Mouse (Mus musculus) brain, embryonic 14.5 days (tissue): ENCODE results near the gene Cldn22. TPM values are rescaled to one million over a fixed set of nuclear protein-coding genes. Genes with fewer than 3 reads are reported as not detected.

Experiments
- DNase-seq: peaks from one replicate; pipeline ENCODE4 v3.0.0-alpha.2; 2011; ENCODE audit warnings: low read depth
- CTCF ChIP-seq: fragments of 200-500 bp; IDR thresholded peaks from 2 replicates; pipeline ENCODE4 v1.5.1; 2012; ENCODE audit warnings: inconsistent platforms, mild to moderate bottlenecking, moderate library complexity, borderline replicate concordance; ENCODE audit not compliant: insufficient read depth, insufficient read length; ENCODE audit errors: extremely low read depth
- POLR2A ChIP-seq: fragments of 200-500 bp; IDR thresholded peaks from 2 replicates; pipeline ENCODE4 v1.6.1; 2012; ENCODE audit warnings: mild to moderate bottlenecking, inconsistent platforms, borderline replicate concordance; ENCODE audit not compliant: poor library complexity, insufficient read depth, insufficient read length, severe bottlenecking; ENCODE audit errors: extremely low read depth
- polyA plus RNA-seq: library from polyadenylated mRNA; depleted of rRNA; stranded (reverse); fragments of >200 nt; gene quantifications from 2 replicates; pipeline ENCODE4 v1.2.3, GENCODE M21; 2012; rRNA removed

Cldn22 gene
- polyA plus RNA-seq, 1 experiment: not detected

GRCm38 (mm10) chr8:47843651-47844050 is 19.4 kb downstream of the Cldn22 start:
- TF ChIP-seq POLR2A: no peak
- no peak for TF ChIP-seq CTCF
- DNase-seq: no peak

GRCm38 (mm10) chr8:47845956-47846355 is 21.7 kb downstream of the Cldn22 start:
- no peak for DNase-seq
- no peak for TF ChIP-seq CTCF
- TF ChIP-seq POLR2A: no peak

GRCm38 (mm10) chr8:47847161-47847560 is 22.9 kb downstream of the Cldn22 start:
- DNase-seq: no peak
- no peak for TF ChIP-seq CTCF

GRCm38 (mm10) chr8:47847931-47848330 is 23.6 kb downstream of the Cldn22 start:
- TF ChIP-seq CTCF (no peak), POLR2A (no peak)
- DNase-seq: no peak

- DNase-seq: no peak
- TF ChIP-seq POLR2A: no peak
- TF ChIP-seq CTCF: peak; percentile 44; the same call in 1 of the 2 replicates
Measured at GRCm38 (mm10) chr8:47849842-47850241, 25.6 kb downstream of the Cldn22 start.

- peak; percentile 30 for DNase-seq
- TF ChIP-seq CTCF (no peak), POLR2A (no peak)
Measured at GRCm38 (mm10) chr8:47851824-47852502, 27.7 kb downstream of the Cldn22 start.

GRCm38 (mm10) chr8:47852737-47853136 is 28.5 kb downstream of the Cldn22 start:
- no peak for TF ChIP-seq CTCF
- TF ChIP-seq POLR2A: no peak

GRCm38 (mm10) chr8:47853356-47853755 is 29.1 kb downstream of the Cldn22 start:
- no peak for DNase-seq
- TF ChIP-seq POLR2A: no peak
- no peak for TF ChIP-seq CTCF

More at GRCm38 (mm10) chr8:47852737-47853136, 28.5 kb downstream of the Cldn22 start:
- DNase-seq: no peak

- no peak for DNase-seq
- TF ChIP-seq CTCF (no peak), POLR2A (no peak)
Measured at GRCm38 (mm10) chr8:47859259-47859658, 35.0 kb downstream of the Cldn22 start.

- no peak for DNase-seq
- TF ChIP-seq CTCF: no peak
- TF ChIP-seq POLR2A: no peak
Measured at GRCm38 (mm10) chr8:47866568-47866967, 42.3 kb downstream of the Cldn22 start.

GRCm38 (mm10) chr8:47867067-47867466 is 42.8 kb downstream of the Cldn22 start:
- DNase-seq: peak; percentile 86
- TF ChIP-seq POLR2A (no peak), CTCF (peak; percentile 99)

GRCm38 (mm10) chr8:47872361-47873107 is 48.3 kb downstream of the Cldn22 start:
- DNase-seq: peak; percentile 71
- TF ChIP-seq CTCF (peak; percentile 98), POLR2A (no peak)

- TF ChIP-seq CTCF (no peak), POLR2A (no peak)
- no peak for DNase-seq
Measured at GRCm38 (mm10) chr8:47874497-47875178, 50.4 kb downstream of the Cldn22 start.

Other genes starting within 250 kb of the Cldn22 start
- gene Ing2, start 148.9 kb upstream of the Cldn22 start, polyA plus RNA-seq: 6.8 and 10.8 TPM in 2 replicates
- gene Cdkn2aip, start 110.5 kb upstream of the Cldn22 start, polyA plus RNA-seq: 19.9 and 24.3 TPM in 2 replicates
- not detected in 2 replicates for gene Cldn24, start 2.3 kb upstream of the Cldn22 start, polyA plus RNA-seq
- gene Wwc2, start 166.4 kb downstream of the Cldn22 start, polyA plus RNA-seq: 3.6 and 6.8 TPM in 2 replicates